Mouse (Mus musculus) liver, embryonic 12.5 days (tissue): Measurements from ENCODE around the gene Gm17387. TPM values are rescaled to one million over a fixed set of nuclear protein-coding genes. Genes with fewer than 3 reads are reported as not detected.

ENCODE experiments used
- ATAC-seq: fragments of 200-750 bp; cut with Nextera tagmentation; 2 replicates; pipeline ENCODE4 v1.8.0; 2017; ENCODE audit warnings: moderate number of reproducible peaks, mild to moderate bottlenecking, moderate library complexity
- H3K27ac ChIP-seq: fragments of 300-500 bp; sonication (generic); 2 replicates; pipeline ENCODE4 v1.5.1; 2016; ENCODE audit warnings: mild to moderate bottlenecking
- H3K27me3 ChIP-seq: fragments of 300-500 bp; sonication (generic); replicated peaks from 2 replicates; pipeline ENCODE4 v1.6.1; 2016; ENCODE audit warnings: mild to moderate bottlenecking, moderate library complexity
- H3K36me3 ChIP-seq: fragments of 300-500 bp; sonication (generic); 2 replicates; pipeline ENCODE4 v1.6.1; 2016; ENCODE audit warnings: mild to moderate bottlenecking, moderate library complexity
- H3K4me1 ChIP-seq: fragments of 300-500 bp; sonication (generic); 2 replicates; pipeline ENCODE4 v1.6.1; 2016
- H3K4me2 ChIP-seq: fragments of 300-500 bp; sonication (generic); 2 replicates; pipeline ENCODE4 v1.6.1; 2016; ENCODE audit warnings: mild to moderate bottlenecking, moderate library complexity
- H3K4me3 ChIP-seq: fragments of 300-500 bp; sonication (generic); 2 replicates; pipeline ENCODE4 v1.5.1; 2016; ENCODE audit warnings: mild to moderate bottlenecking, moderate library complexity
- H3K9ac ChIP-seq: fragments of 300-500 bp; sonication (generic); 2 replicates; pipeline ENCODE4 v1.6.1; 2016; ENCODE audit warnings: mild to moderate bottlenecking, moderate library complexity
- H3K9me3 ChIP-seq: fragments of 300-500 bp; sonication (generic); replicated peaks from 2 replicates; pipeline ENCODE4 v1.6.1; 2016; ENCODE audit warnings: mild to moderate bottlenecking, moderate library complexity
- WGBS: fragments of 180-500 bp; shearing (Covaris S2); methylation state at CpG from one replicate; pipeline ENCODE4 v1.1.7; 2016; ENCODE audit not compliant: insufficient replicate concordance; 5-methylcytosine and 5-hydroxymethylcytosine counted together
- polyA plus RNA-seq: library from polyadenylated mRNA; unstranded; fragments of >200 nt; fragmentation: Nextera tagmentation; extraction: Ambion mirVana; gene quantifications from 2 replicates; pipeline ENCODE4 v1.2.1, GENCODE M21; 2016

The Gm17387 gene
- polyA plus RNA-seq, 1 experiment from 2014 or later = not detected

GRCm38 (mm10) chr7:141000881-141001708 lies 27.8 kb upstream of the Gm17387 start:
- ATAC-seq = no peak
- Histone ChIP-seq H3K9ac (no peak overlapping the region), H3K4me3 (no peak overlapping the region), H3K36me3 (no peaks in the 10 kb centered on the region), H3K4me2 (no peak overlapping the region), H3K9me3 (no peaks in the 10 kb centered on the region), H3K4me1 (0 out of 2 replicates have a peak, but pooled peaks cover 3% of the 10 kb centered on the region), H3K27ac (no peak overlapping the region), H3K27me3 (no peaks in the 10 kb centered on the region)
- 72% methylated on average over 15 of the region's 15 CpGs for WGBS

- WGBS = 61% methylated on average over 5 of the region's 5 CpGs
- peaks cover 6% of the 10 kb centered on the region for H3K4me1 ChIP-seq
- H3K4me2 ChIP-seq = no peak overlapping the region
- no peak for ATAC-seq
- no peaks in the 10 kb centered on the region for H3K9me3 ChIP-seq
- no peak overlapping the region for H3K27ac ChIP-seq
- no peak overlapping the region for H3K9ac ChIP-seq
- no peaks in the 10 kb centered on the region for H3K36me3 ChIP-seq
- H3K27me3 ChIP-seq = no peaks in the 10 kb centered on the region
- H3K4me3 ChIP-seq = no peak overlapping the region
Observed at GRCm38 (mm10) chr7:141003248-141004010, 25.5 kb upstream of the Gm17387 start.

GRCm38 (mm10) chr7:141006446-141006845 lies 22.5 kb upstream of the Gm17387 start:
- Histone ChIP-seq H3K4me3 (no peak overlapping the region), H3K9me3 (no peaks in the 10 kb centered on the region), H3K27ac (no peak overlapping the region), H3K4me2 (no peak overlapping the region), H3K9ac (no peak overlapping the region), H3K4me1 (peaks cover 35% of the 10 kb centered on the region), H3K36me3 (no peaks in the 10 kb centered on the region), H3K27me3 (no peaks in the 10 kb centered on the region)
- WGBS = 55% methylated on average over 6 of the region's 6 CpGs
- no peak for ATAC-seq

- ATAC-seq = no peak
- 72% methylated on average over 5 of the region's 5 CpGs for WGBS
- Histone ChIP-seq H3K9ac (no peak overlapping the region), H3K4me2 (no peak overlapping the region), H3K27ac (no peak overlapping the region), H3K27me3 (no peaks in the 10 kb centered on the region), H3K4me3 (no peak overlapping the region), H3K4me1 (peaks cover 40% of the 10 kb centered on the region), H3K36me3 (no peaks in the 10 kb centered on the region), H3K9me3 (no peaks in the 10 kb centered on the region)
Observed at GRCm38 (mm10) chr7:141006914-141007313, 22.0 kb upstream of the Gm17387 start.

GRCm38 (mm10) chr7:141008312-141008761 lies 20.6 kb upstream of the Gm17387 start:
- H3K4me2 ChIP-seq = peak overlapping the region; percentile 59
- H3K27ac ChIP-seq = no peak overlapping the region
- H3K4me3 ChIP-seq = 0 out of 2 replicates have a peak overlapping the region, but pooled peaks have one; percentile 19
- 10% methylated on average over 7 of the region's 7 CpGs for WGBS
- H3K27me3 ChIP-seq = no peaks in the 10 kb centered on the region
- no peaks in the 10 kb centered on the region for H3K9me3 ChIP-seq
- no peak for ATAC-seq
- no peaks in the 10 kb centered on the region for H3K36me3 ChIP-seq
- H3K9ac ChIP-seq = no peak overlapping the region
- peaks cover 45% of the 10 kb centered on the region for H3K4me1 ChIP-seq

GRCm38 (mm10) chr7:141008938-141009660 lies 19.8 kb upstream of the Gm17387 start:
- WGBS = 6% methylated on average over 20 of the region's 20 CpGs
- no peaks in the 10 kb centered on the region for H3K36me3 ChIP-seq
- H3K4me3 ChIP-seq = peak overlapping the region; percentile 19; the same call in 1 of the 2 replicates
- peaks cover 42% of the 10 kb centered on the region for H3K4me1 ChIP-seq
- peak; percentile 68 for ATAC-seq
- no peaks in the 10 kb centered on the region for H3K27me3 ChIP-seq
- H3K9ac ChIP-seq = no peak overlapping the region
- no peaks in the 10 kb centered on the region for H3K9me3 ChIP-seq
- H3K27ac ChIP-seq = no peak overlapping the region
- H3K4me2 ChIP-seq = peak overlapping the region; percentile 59

GRCm38 (mm10) chr7:141009665-141010064 lies 19.3 kb upstream of the Gm17387 start:
- no peak overlapping the region for H3K27ac ChIP-seq
- H3K27me3 ChIP-seq = no peaks in the 10 kb centered on the region
- H3K9me3 ChIP-seq = no peaks in the 10 kb centered on the region
- no peak overlapping the region for H3K4me3 ChIP-seq
- WGBS = 68% methylated on average over 9 of the region's 9 CpGs
- no peak overlapping the region for H3K9ac ChIP-seq
- H3K4me2 ChIP-seq = peak overlapping the region; percentile 59
- ATAC-seq = no peak
- peaks cover 42% of the 10 kb centered on the region for H3K4me1 ChIP-seq
- H3K36me3 ChIP-seq = no peaks in the 10 kb centered on the region

GRCm38 (mm10) chr7:141010593-141010992 lies 18.3 kb upstream of the Gm17387 start, which contains the start of gene Ifitm3:
Gene Ifitm3, minus strand, starts transcription at chr7:141010770.
- Histone ChIP-seq H3K4me2 (peak within 1 kb of the TSS; percentile 59), H3K4me3 (peak within 1 kb of the TSS; percentile 39), H3K4me1 (peaks cover 46% of the 10 kb centered on the region), H3K9me3 (no peaks in the 10 kb centered on the region), H3K27me3 (no peaks in the 10 kb centered on the region), H3K36me3 (no peaks in the 10 kb centered on the region), H3K9ac (peak within 1 kb of the TSS; percentile 45), H3K27ac (peak within 1 kb of the TSS; percentile 45)
- ATAC-seq = no peak
- 22% methylated on average over 10 of the region's 10 CpGs for WGBS

- no peak; the same call in 1 of the 2 replicates for ATAC-seq
- Histone ChIP-seq H3K4me2 (peak overlapping the region; percentile 59), H3K4me1 (peaks cover 46% of the 10 kb centered on the region), H3K36me3 (no peaks in the 10 kb centered on the region), H3K9me3 (no peaks in the 10 kb centered on the region), H3K9ac (peak overlapping the region; percentile 45; the same call in 1 of the 2 replicates), H3K27ac (peak overlapping the region; percentile 45), H3K4me3 (no peak overlapping the region), H3K27me3 (no peaks in the 10 kb centered on the region)
- 60% methylated on average over 7 of the region's 7 CpGs for whole genome bisulfite sequencing
Observed at GRCm38 (mm10) chr7:141011238-141011770, 17.6 kb upstream of the Gm17387 start.

- H3K9ac ChIP-seq = no peak overlapping the region
- H3K4me1 ChIP-seq = peaks cover 8% of the 10 kb centered on the region
- H3K9me3 ChIP-seq = no peaks in the 10 kb centered on the region
- no peak overlapping the region for H3K4me2 ChIP-seq
- H3K4me3 ChIP-seq = no peak overlapping the region
- no peaks in the 10 kb centered on the region for H3K36me3 ChIP-seq
- no peaks in the 10 kb centered on the region for H3K27me3 ChIP-seq
- ATAC-seq = no peak
- H3K27ac ChIP-seq = no peak overlapping the region
- WGBS = 69% methylated on average over 10 of the region's 10 CpGs
Observed at GRCm38 (mm10) chr7:141016707-141017697, 11.9 kb upstream of the Gm17387 start.
